17 mouse cellular contexts compared by ENCODE assay signal in genomic region chr9:107387708-107388107, GRCm38 (mm10). TPM values are rescaled to one million over a fixed set of nuclear protein-coding genes. Genes with fewer than 3 reads are reported as not detected.
A peak's percentile ranks its signal among the peaks of the same experiment; 100 is the strongest.
DNase-seq lines count a peak whose midpoint lies in the region.
"Had no signal": no experiment of that assay in that cellular context is flagged by ENCODE, and none has a peak within 500 bp of the region (broad histone marks: within the 10 kb centered on the region; RNA-seq: fewer than 3 reads in every experiment).

No protein-coding gene starts in this region.

- intact Hi-C loops in heart, postnatal 10 days (cut with DNase I): no loop called here

- DNase-seq in layer of hippocampus, adult 18-20 months (ENCODE audit: low spot score in 2 of 2): peak; percentile 8 to 61
- no peak for DNase-seq in layer of hippocampus, adult 9-10 months (ENCODE audit: low spot score)
- peak; percentile 17 for DNase-seq in right cerebral cortex, postnatal 25 days
- no peak for DNase-seq in right cerebral cortex, postnatal 36 days (ENCODE audit: low spot score in 2 of 2)
- DNase-seq in layer of hippocampus, adult 9-11 months: peak; percentile 44
- no peak for DNase-seq in heart, postnatal 10 days
- DNase-seq in adrenal gland, adult 2 months: no peak
- DNase-seq: adrenal gland, postnatal 14 days; B cell, adult 2 months; cerebellum, adult 11-12 months; cerebellum, adult 8-10 months; cerebellum, postnatal 10 days; cerebellum, postnatal 36 days; gastrocnemius, postnatal 10 days; gastrocnemius, postnatal 36 days; heart, adult 11 months; heart, postnatal 36 days had no signal

RNA-seq across cellular contexts. Expression of gene Cacna2d2, which starts 11.7 kb away (rescaled TPM):
- 10 to 100 TPM; 15.1 to 17.7 TPM for total RNA-seq in layer of hippocampus, adult 18-20 months (2021)
- 10 to 100 TPM in 1 of 2 experiments, 1 to 10 TPM in 1; 7.3 to 13.2 TPM for total RNA-seq in heart, postnatal 10 days (2021)
- total RNA-seq in adrenal gland, adult 2 months (2021): 1 to 10 TPM; 6.9 to 7.1 TPM
- polyA plus RNA-seq in adrenal gland, adult 2 months (2012; rRNA removed): 12.1 and 14.7 TPM in 2 replicates

RNA-seq across cellular contexts. Expression of gene 6430571L13Rik, which starts 47.3 kb away (rescaled TPM):
- 1 to 10 TPM; 2.5 to 3.2 TPM for total RNA-seq in layer of hippocampus, adult 18-20 months (2021)
- 10 to 100 TPM in 1 of 2 experiments, 1 to 10 TPM in 1; 8.9 to 11.4 TPM for total RNA-seq in heart, postnatal 10 days (2021)
- 1 to 10 TPM in 1 of 2 experiments, under 1 TPM in 1; 0.69 to 1.9 TPM for total RNA-seq in adrenal gland, adult 2 months (2021)
- 1.3 and 1.4 TPM in 2 replicates for polyA plus RNA-seq in adrenal gland, adult 2 months (2012; rRNA removed)

RNA-seq across cellular contexts. Expression of gene Hemk1, which starts 49.6 kb away (rescaled TPM):
- total RNA-seq in layer of hippocampus, adult 18-20 months (2021): 10 to 100 TPM; 14.5 to 14.9 TPM
- 10 to 100 TPM; 16.8 to 17.0 TPM for total RNA-seq in heart, postnatal 10 days (2021)
- total RNA-seq in adrenal gland, adult 2 months (2021): 10 to 100 TPM; 17.5 to 17.7 TPM
- polyA plus RNA-seq in adrenal gland, adult 2 months (2012; rRNA removed): 23.5 and 25.5 TPM in 2 replicates

Comparison
In these comparisons a context has a peak if more than half of its experiments do, and no peak if none do; other contexts are left out.
1. DNase-seq: peak in layer of hippocampus, adult 18-20 months (2 of 2), right cerebral cortex, postnatal 25 days (single experiment) and layer of hippocampus, adult 9-11 months (single experiment); none in layer of hippocampus, adult 9-10 months (single experiment), right cerebral cortex, postnatal 36 days (0 of 2), heart, postnatal 10 days (0 of 2) and adrenal gland, adult 2 months (single experiment).